Mouse (Mus musculus) stomach, postnatal 0 days (tissue): ENCODE results near the gene Phf11b. TPM values are rescaled to one million over a fixed set of nuclear protein-coding genes. Genes with fewer than 3 reads are reported as not detected.

Experiments used
- polyA plus RNA-seq: library from polyadenylated mRNA; unstranded; fragments of >200 nt; fragmentation: Nextera tagmentation; extraction: Ambion mirVana; gene quantifications from 2 replicates; pipeline ENCODE4 v1.2.1, GENCODE M21; 2015

Gene Phf11b
- polyA plus RNA-seq, 1 experiment from 2014 or later: 1.2 TPM

Other genes with a start within 250 kb of the Phf11b start
- not detected in 2 replicates for gene 1700129C05Rik, start 198.5 kb downstream of the Phf11b start, polyA plus RNA-seq
- gene Gm5142, start 162.6 kb downstream of the Phf11b start, polyA plus RNA-seq: not detected in 2 replicates
- 16.1 and 18.6 TPM in 2 replicates for gene Rcbtb1, start 140.1 kb downstream of the Phf11b start, polyA plus RNA-seq
- not detected in 2 replicates for gene Gm6904, start 81.1 kb downstream of the Phf11b start, polyA plus RNA-seq
- not detected in 2 replicates for gene Phf11a, start 43.8 kb downstream of the Phf11b start, polyA plus RNA-seq
- 5.5 and 6.9 TPM in 2 replicates for gene Phf11d, start 24.1 kb upstream of the Phf11b start, polyA plus RNA-seq
- 0.18 and 0.30 TPM in 2 replicates for gene Phf11c, start 54.0 kb upstream of the Phf11b start, polyA plus RNA-seq
- 4.6 and 6.0 TPM in 2 replicates for gene Setdb2, start 99.5 kb upstream of the Phf11b start, polyA plus RNA-seq
- 28.0 and 30.7 TPM in 2 replicates for gene Cab39l, start 99.6 kb upstream of the Phf11b start, polyA plus RNA-seq